8 mouse cellular contexts compared by ENCODE assay signal in genomic region chr11:72689115-72689514, GRCm38 (mm10). TPM values are rescaled to one million over a fixed set of nuclear protein-coding genes. Genes with fewer than 3 reads are reported as not detected.
DNase-seq lines count a peak whose midpoint lies in the region; ATAC-seq lines count a peak whose summit lies in the region.

No protein-coding gene starts in this region.

- peaks cover 22% of the 10 kb centered on the region for H3K4me1 ChIP-seq in lung, embryonic 16.5 days (replicated peaks; ENCODE audit: control insufficient read depth, insufficient read depth, low read length)
- peaks cover 4% of the 10 kb centered on the region; the same call in 1 of the 2 replicates for H3K4me1 ChIP-seq in forebrain, embryonic 11.5 days (replicated peaks; ENCODE audit: control insufficient read depth, insufficient read depth, low read length)
- peaks cover 30% of the 10 kb centered on the region for H3K4me1 ChIP-seq in liver, embryonic 11.5 days (replicated peaks; ENCODE audit: control insufficient read depth, insufficient read depth, low read length)
- H3K4me1 ChIP-seq in stomach, embryonic 15.5 days: peaks cover 19% of the 10 kb centered on the region; the same call in 1 of the 2 replicates

- H3K4me2 ChIP-seq in lung, embryonic 16.5 days (ENCODE audit: low read depth, low read length): peak overlapping the region; percentile 71
- peak overlapping the region; percentile 58 for H3K4me2 ChIP-seq in forebrain, embryonic 11.5 days (ENCODE audit: low read depth, low read length, severe bottlenecking)
- peak overlapping the region; percentile 68 for H3K4me2 ChIP-seq in liver, embryonic 11.5 days
- peak overlapping the region; percentile 67 for H3K4me2 ChIP-seq in stomach, embryonic 15.5 days

- H3K27ac ChIP-seq in lung, embryonic 16.5 days (ENCODE audit: low read length): no peak overlapping the region; the same call in 1 of the 2 replicates
- H3K27ac ChIP-seq in forebrain, embryonic 11.5 days (ENCODE audit: low read depth, low read length): peak overlapping the region; percentile 58; the same call in 1 of the 2 replicates
- H3K27ac ChIP-seq in liver, embryonic 11.5 days (ENCODE audit: low read depth, low read length): peak overlapping the region; percentile 92
- H3K27ac ChIP-seq in stomach, embryonic 15.5 days: peak overlapping the region; percentile 73

- WGBS in lung, embryonic 16.5 days: 50% methylated on average over 3 of the region's 3 CpGs
- 72% methylated on average over 3 of the region's 3 CpGs for WGBS in forebrain, embryonic 11.5 days
- WGBS in liver, embryonic 11.5 days: 30% methylated on average over 3 of the region's 3 CpGs
- 52% methylated on average over 3 of the region's 3 CpGs for WGBS in stomach, embryonic 15.5 days

- H3K27me3 ChIP-seq in lung, embryonic 16.5 days (ENCODE audit: control insufficient read depth, insufficient read depth, low read depth, low read length): no peaks in the 10 kb centered on the region
- no peaks in the 10 kb centered on the region for H3K27me3 ChIP-seq in forebrain, embryonic 11.5 days (ENCODE audit: control insufficient read depth, insufficient read depth, low read length)
- no peaks in the 10 kb centered on the region for H3K27me3 ChIP-seq in liver, embryonic 11.5 days (replicated peaks; ENCODE audit: control insufficient read depth, insufficient read depth, low read length)
- no peaks in the 10 kb centered on the region for H3K27me3 ChIP-seq in stomach, embryonic 15.5 days (replicated peaks)

- no peaks in the 10 kb centered on the region for H3K9me3 ChIP-seq in lung, embryonic 16.5 days (ENCODE audit: control insufficient read depth, low read length)
- H3K9me3 ChIP-seq in forebrain, embryonic 11.5 days (ENCODE audit: control insufficient read depth, low read length): no peaks in the 10 kb centered on the region
- no peaks in the 10 kb centered on the region for H3K9me3 ChIP-seq in liver, embryonic 11.5 days (ENCODE audit: control insufficient read depth, low read length)
- no peaks in the 10 kb centered on the region for H3K9me3 ChIP-seq in stomach, embryonic 15.5 days

- H3K36me3 ChIP-seq in lung, embryonic 16.5 days (ENCODE audit: control insufficient read depth, insufficient read depth, low read length): peaks cover 2% of the 10 kb centered on the region
- H3K36me3 ChIP-seq in forebrain, embryonic 11.5 days (ENCODE audit: control insufficient read depth, insufficient read depth, low read length): no peaks in the 10 kb centered on the region
- H3K36me3 ChIP-seq in liver, embryonic 11.5 days (ENCODE audit: control insufficient read depth, insufficient read depth, low read length): no peaks in the 10 kb centered on the region
- no peaks in the 10 kb centered on the region for H3K36me3 ChIP-seq in stomach, embryonic 15.5 days

- ATAC-seq in lung, embryonic 16.5 days (ENCODE audit: low read depth): no peak
- ATAC-seq in forebrain, embryonic 11.5 days (replicated peaks; ENCODE audit: low FRiP score): no peak
- ATAC-seq in liver, embryonic 11.5 days (replicated peaks; ENCODE audit: low FRiP score): peak; percentile 87
- peak; percentile 54; the same call in 1 of the 2 replicates for ATAC-seq in stomach, embryonic 15.5 days (ENCODE audit: insufficient read depth, low FRiP score, low read depth)

- H3K4me3 ChIP-seq in lung, embryonic 16.5 days (ENCODE audit: low read length): peak overlapping the region; percentile 96
- peak overlapping the region; percentile 84; the same call in 1 of the 2 replicates for H3K4me3 ChIP-seq in forebrain, embryonic 11.5 days (ENCODE audit: low read depth, low read length)
- peak overlapping the region; percentile 65 for H3K4me3 ChIP-seq in liver, embryonic 11.5 days (ENCODE audit: low read depth, low read length)
- peak overlapping the region; percentile 68 for H3K4me3 ChIP-seq in stomach, embryonic 15.5 days (replicated peaks)

- no peak for DNase-seq in lung, adult 18-20 months
- no peak for DNase-seq in forebrain, embryonic 11.5 days (ENCODE audit: low spot score)
- no peak for DNase-seq in liver, embryonic 11.5 days (ENCODE audit: low spot score)
- DNase-seq in gastrocnemius, adult 8-10 months (ENCODE audit: low spot score in 2 of 2): no peak
- no peak for DNase-seq in frontal cortex, postnatal 14 days (ENCODE audit: low spot score in 2 of 2)
- no peak for DNase-seq in adipocyte (ENCODE audit: low spot score)

- peak overlapping the region; percentile 90 for H3K9ac ChIP-seq in lung, embryonic 16.5 days (ENCODE audit: low read length)
- peak overlapping the region; percentile 84 for H3K9ac ChIP-seq in forebrain, embryonic 11.5 days (ENCODE audit: low read length)
- H3K9ac ChIP-seq in liver, embryonic 11.5 days (ENCODE audit: low read depth, low read length): peak overlapping the region; percentile 74
- H3K9ac ChIP-seq in stomach, embryonic 15.5 days: peak overlapping the region; percentile 33; the same call in 1 of the 2 replicates

RNA-seq across cellular contexts. Expression of gene Ankfy1, which starts 0.7 kb away (rescaled TPM):
- 23.9 and 24.4 TPM in 2 replicates for polyA plus RNA-seq in lung, embryonic 16.5 days (2015; fragmentation: Nextera tagmentation; extraction: Ambion mirVana)
- 33.1 and 34.6 TPM in 2 replicates for polyA plus RNA-seq in forebrain, embryonic 11.5 days (2014; fragmentation: Nextera tagmentation; extraction: Ambion mirVana)
- 25.4 and 26.1 TPM in 2 replicates for polyA plus RNA-seq in liver, embryonic 11.5 days (2014; fragmentation: Nextera tagmentation; extraction: Ambion mirVana)
- polyA plus RNA-seq in stomach, embryonic 15.5 days (2015; fragmentation: Nextera tagmentation; extraction: Ambion mirVana): 20.6 and 22.3 TPM in 2 replicates
- 1 to 10 TPM; 5.6 to 9.2 (median 8.1) TPM for total RNA-seq in gastrocnemius, adult 8-10 months (2022)

Comparison
In these comparisons a context has a peak if more than half of its experiments do, and no peak if none do; other contexts are left out.
1. ATAC-seq: peak in liver, embryonic 11.5 days (single experiment) and stomach, embryonic 15.5 days (single experiment); none in lung, embryonic 16.5 days (single experiment) and forebrain, embryonic 11.5 days (single experiment).
2. H3K9ac ChIP-seq: peak in every context shown above with its lines; median percentile 90 in lung, embryonic 16.5 days; 84 in forebrain, embryonic 11.5 days; 74 in liver, embryonic 11.5 days; 33 in stomach, embryonic 15.5 days.
3. Peak in every context shown above with its lines, with median percentiles within 50 percentile points of each other: H3K4me2 ChIP-seq and H3K4me3 ChIP-seq.